Mouse (Mus musculus) lung, embryonic 15.5 days (tissue): ENCODE measurements at regions not wholly inside any gene's neighbourhood (a gene's known extent, or its start where the extent isn't known, plus 50 kb on each side); places are given as distances from the start of the nearest gene placed in this dataset.
A peak's percentile ranks its signal among the peaks of the same experiment; 100 is the strongest.

Source experiments
- ATAC-seq: fragments of 200-750 bp; cut with Nextera tagmentation; 2 replicates; pipeline ENCODE4 v1.8.0; 2017; ENCODE audit warnings: moderate number of reproducible peaks, borderline replicate concordance; ENCODE audit not compliant: low FRiP score, low TSS enrichment; ENCODE audit errors: extremely low read depth
- H3K27ac ChIP-seq: fragments of 300-500 bp; sonication (generic); 2 replicates; pipeline ENCODE4 v1.5.1; 2015; ENCODE audit warnings: moderate library complexity, mild to moderate bottlenecking, inconsistent platforms
- H3K27me3 ChIP-seq: fragments of 300-500 bp; sonication (generic); 2 replicates; pipeline ENCODE4 v1.6.1; 2015; ENCODE audit warnings: inconsistent platforms
- H3K36me3 ChIP-seq: fragments of 300-500 bp; sonication (generic); 2 replicates; pipeline ENCODE4 v1.6.1; 2015; ENCODE audit warnings: inconsistent platforms
- H3K4me1 ChIP-seq: fragments of 300-500 bp; sonication (generic); 2 replicates; pipeline ENCODE4 v1.6.1; 2015; ENCODE audit warnings: inconsistent platforms
- H3K4me2 ChIP-seq: fragments of 300-500 bp; sonication (generic); 2 replicates; pipeline ENCODE4 v1.6.1; 2015; ENCODE audit warnings: inconsistent platforms, mild to moderate bottlenecking, moderate library complexity
- H3K4me3 ChIP-seq: fragments of 300-500 bp; sonication (generic); 2 replicates; pipeline ENCODE4 v1.5.1; 2015; ENCODE audit warnings: mild to moderate bottlenecking, inconsistent platforms
- H3K9ac ChIP-seq: fragments of 300-500 bp; sonication (generic); 2 replicates; pipeline ENCODE4 v1.6.1; 2015; ENCODE audit warnings: inconsistent platforms
- H3K9me3 ChIP-seq: fragments of 300-500 bp; sonication (generic); 2 replicates; pipeline ENCODE4 v1.6.1; 2016; ENCODE audit warnings: inconsistent platforms
- WGBS: fragments of 180-500 bp; shearing (Covaris S2); methylation state at CpG from one replicate; pipeline ENCODE4 v1.1.7; 2015; 5-methylcytosine and 5-hydroxymethylcytosine counted together

GRCm38 (mm10) chr1:64341596-64341995 is 190.8 kb upstream of the Creb1 start:
- no peak overlapping the region for H3K4me2 ChIP-seq
- no peak overlapping the region for H3K9ac ChIP-seq
- H3K9me3 ChIP-seq = no peaks in the 10 kb centered on the region
- H3K36me3 ChIP-seq = no peaks in the 10 kb centered on the region
- ATAC-seq = no peak
- H3K27ac ChIP-seq = no peak overlapping the region
- no peak overlapping the region for H3K4me3 ChIP-seq
- H3K27me3 ChIP-seq = no peaks in the 10 kb centered on the region
- H3K4me1 ChIP-seq = no peaks in the 10 kb centered on the region
- WGBS = 83% methylated on average over 6 of the region's 6 CpGs

- Histone ChIP-seq H3K4me3 (no peak overlapping the region), H3K9me3 (no peaks in the 10 kb centered on the region), H3K27ac (no peak overlapping the region), H3K9ac (no peak overlapping the region), H3K27me3 (no peaks in the 10 kb centered on the region), H3K36me3 (no peaks in the 10 kb centered on the region), H3K4me1 (no peaks in the 10 kb centered on the region), H3K4me2 (no peak overlapping the region)
- WGBS = 46% methylated on average over 9 of the region's 9 CpGs
- no peak for ATAC-seq
Measured at GRCm38 (mm10) chr1:64338575-64338961, 193.9 kb upstream of the Creb1 start.

- Histone ChIP-seq H3K4me2 (no peak overlapping the region), H3K9me3 (no peaks in the 10 kb centered on the region), H3K27ac (no peak overlapping the region), H3K4me3 (no peak overlapping the region), H3K27me3 (no peaks in the 10 kb centered on the region), H3K9ac (no peak overlapping the region), H3K4me1 (no peaks in the 10 kb centered on the region), H3K36me3 (no peaks in the 10 kb centered on the region)
- WGBS = 64% methylated on average over 25 of the region's 25 CpGs
- no peak for ATAC-seq
Measured at GRCm38 (mm10) chr1:64337619-64338574, 194.5 kb upstream of the Creb1 start.

GRCm38 (mm10) chr1:64331566-64331965 is 200.9 kb upstream of the Creb1 start:
- no peak overlapping the region for H3K27ac ChIP-seq
- no peaks in the 10 kb centered on the region for H3K36me3 ChIP-seq
- no peak overlapping the region for H3K9ac ChIP-seq
- no peak overlapping the region for H3K4me2 ChIP-seq
- no peak overlapping the region for H3K4me3 ChIP-seq
- no peak for ATAC-seq
- H3K27me3 ChIP-seq = no peaks in the 10 kb centered on the region
- no peaks in the 10 kb centered on the region for H3K4me1 ChIP-seq
- H3K9me3 ChIP-seq = no peaks in the 10 kb centered on the region
- WGBS = 72% methylated on average over 2 of the region's 2 CpGs

- no peak overlapping the region for H3K4me2 ChIP-seq
- no peaks in the 10 kb centered on the region for H3K9me3 ChIP-seq
- H3K27ac ChIP-seq = no peak overlapping the region
- ATAC-seq = no peak
- no peak overlapping the region for H3K9ac ChIP-seq
- no peaks in the 10 kb centered on the region for H3K27me3 ChIP-seq
- WGBS = 73% methylated on average over 2 of the region's 2 CpGs
- H3K36me3 ChIP-seq = no peaks in the 10 kb centered on the region
- H3K4me1 ChIP-seq = no peaks in the 10 kb centered on the region
- no peak overlapping the region for H3K4me3 ChIP-seq
Measured at GRCm38 (mm10) chr1:64330721-64331120, 201.7 kb upstream of the Creb1 start.

GRCm38 (mm10) chr1:64322197-64322596 is 200.1 kb upstream of the Klf7 start:
- H3K36me3 ChIP-seq = no peaks in the 10 kb centered on the region
- ATAC-seq = no peak
- no peak overlapping the region for H3K4me3 ChIP-seq

GRCm38 (mm10) chr1:64319155-64319582 is 197.1 kb upstream of the Klf7 start:
- Histone ChIP-seq H3K4me3 (no peak overlapping the region), H3K4me1 (no peaks in the 10 kb centered on the region), H3K9me3 (no peaks in the 10 kb centered on the region), H3K9ac (no peak overlapping the region), H3K27me3 (no peaks in the 10 kb centered on the region), H3K36me3 (no peaks in the 10 kb centered on the region), H3K4me2 (no peak overlapping the region), H3K27ac (no peak overlapping the region)
- ATAC-seq = no peak
- 65% methylated on average over 3 of the region's 3 CpGs for WGBS

More at GRCm38 (mm10) chr1:64322197-64322596, 200.1 kb upstream of the Klf7 start:
- H3K27ac ChIP-seq = no peak overlapping the region
- H3K4me2 ChIP-seq = no peak overlapping the region
- no peaks in the 10 kb centered on the region for H3K27me3 ChIP-seq
- 92% methylated on average over 4 of the region's 4 CpGs for WGBS
- H3K4me1 ChIP-seq = no peaks in the 10 kb centered on the region
- no peak overlapping the region for H3K9ac ChIP-seq
- no peaks in the 10 kb centered on the region for H3K9me3 ChIP-seq

- H3K4me3 ChIP-seq = no peak overlapping the region
- ATAC-seq = no peak
- no peaks in the 10 kb centered on the region for H3K9me3 ChIP-seq
- 69% methylated on average over 8 of the region's 8 CpGs for WGBS
- H3K4me2 ChIP-seq = no peak overlapping the region
- H3K4me1 ChIP-seq = no peaks in the 10 kb centered on the region
- no peaks in the 10 kb centered on the region for H3K36me3 ChIP-seq
- H3K9ac ChIP-seq = no peak overlapping the region
- H3K27me3 ChIP-seq = no peaks in the 10 kb centered on the region
- no peak overlapping the region for H3K27ac ChIP-seq
Measured at GRCm38 (mm10) chr1:64318440-64319154, 196.5 kb upstream of the Klf7 start.

GRCm38 (mm10) chr1:64317032-64317636 is 195.1 kb upstream of the Klf7 start:
- Histone ChIP-seq H3K4me1 (no peaks in the 10 kb centered on the region), H3K4me3 (no peak overlapping the region), H3K27me3 (no peaks in the 10 kb centered on the region), H3K27ac (no peak overlapping the region), H3K9me3 (no peaks in the 10 kb centered on the region), H3K4me2 (no peak overlapping the region), H3K36me3 (no peaks in the 10 kb centered on the region), H3K9ac (no peak overlapping the region)
- 56% methylated on average over 5 of the region's 5 CpGs for WGBS
- no peak for ATAC-seq

- Histone ChIP-seq H3K4me2 (no peak overlapping the region), H3K27ac (no peak overlapping the region), H3K27me3 (no peaks in the 10 kb centered on the region), H3K9me3 (no peaks in the 10 kb centered on the region), H3K4me1 (0 out of 2 replicates have a peak, but pooled peaks cover 2% of the 10 kb centered on the region), H3K9ac (no peak overlapping the region), H3K36me3 (no peaks in the 10 kb centered on the region), H3K4me3 (no peak overlapping the region)
- ATAC-seq = no peak
- WGBS = 29% methylated on average over 3 of the region's 3 CpGs
Measured at GRCm38 (mm10) chr1:64311371-64311770, 189.3 kb upstream of the Klf7 start.

GRCm38 (mm10) chr1:64308560-64308959 is 186.5 kb upstream of the Klf7 start:
- no peak overlapping the region for H3K4me3 ChIP-seq
- peak overlapping the region; percentile 19; the same call in 1 of the 2 replicates for H3K4me2 ChIP-seq
- no peaks in the 10 kb centered on the region for H3K27me3 ChIP-seq
- no peaks in the 10 kb centered on the region for H3K36me3 ChIP-seq
- H3K27ac ChIP-seq = 0 out of 2 replicates have a peak overlapping the region, but pooled peaks have one; percentile 20
- H3K9ac ChIP-seq = no peak overlapping the region
- H3K9me3 ChIP-seq = no peaks in the 10 kb centered on the region
- no peak for ATAC-seq
- 0 out of 2 replicates have a peak, but pooled peaks cover 2% of the 10 kb centered on the region for H3K4me1 ChIP-seq
- 82% methylated on average over 15 of the region's 15 CpGs for WGBS
